Mouse (Mus musculus): Measurements from ENCODE around the gene Prrt4. TPM values are rescaled to one million over a fixed set of nuclear protein-coding genes. Genes with fewer than 3 reads are reported as not detected.

Prrt4 gene
- under 1 TPM; 0.01 to 0.09 TPM for polyA plus RNA-seq (2012; fragmentation: generic; extraction: Trizol)

DNA sequence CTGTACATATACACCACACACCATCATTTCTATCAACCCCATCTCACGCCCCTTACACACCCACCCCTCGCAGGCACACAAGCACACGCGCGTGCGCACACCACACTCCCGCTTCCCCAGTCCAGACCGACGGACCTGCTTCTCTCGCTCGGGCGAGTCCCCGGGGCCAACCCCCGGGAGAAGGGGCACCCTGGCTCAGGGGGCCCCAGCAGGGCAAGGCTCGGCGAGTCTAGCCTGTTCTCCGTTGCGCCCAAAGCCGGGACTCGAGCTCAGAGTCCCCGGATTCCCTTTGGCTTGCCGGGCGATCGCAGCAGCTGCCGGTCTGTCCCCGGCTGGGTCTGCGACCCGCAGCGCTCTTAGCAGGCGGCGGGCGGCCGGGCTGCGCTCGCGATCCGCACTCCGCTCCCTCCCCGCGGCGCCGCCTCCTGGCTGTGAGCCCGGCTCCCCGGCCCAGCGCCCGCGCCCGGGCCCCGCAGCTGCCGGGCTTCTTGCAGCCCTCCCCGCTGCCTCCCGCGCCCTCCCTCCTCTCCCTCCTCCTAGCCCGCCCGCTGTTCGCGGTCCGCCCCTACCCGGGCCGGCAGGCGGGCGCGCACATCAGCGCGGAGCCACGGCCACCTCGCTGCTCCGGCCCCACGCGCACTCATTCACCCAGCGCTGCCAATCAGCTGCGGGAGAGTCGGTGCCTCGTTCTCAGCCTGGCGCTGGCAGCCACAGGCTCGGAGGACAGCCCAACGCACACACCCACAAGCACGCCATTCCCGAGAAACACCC lies at the start of gene Prrt4:
Gene Prrt4, minus strand, starts transcription at position 697 of the 771 bp plus-strand sequence.

DNA sequence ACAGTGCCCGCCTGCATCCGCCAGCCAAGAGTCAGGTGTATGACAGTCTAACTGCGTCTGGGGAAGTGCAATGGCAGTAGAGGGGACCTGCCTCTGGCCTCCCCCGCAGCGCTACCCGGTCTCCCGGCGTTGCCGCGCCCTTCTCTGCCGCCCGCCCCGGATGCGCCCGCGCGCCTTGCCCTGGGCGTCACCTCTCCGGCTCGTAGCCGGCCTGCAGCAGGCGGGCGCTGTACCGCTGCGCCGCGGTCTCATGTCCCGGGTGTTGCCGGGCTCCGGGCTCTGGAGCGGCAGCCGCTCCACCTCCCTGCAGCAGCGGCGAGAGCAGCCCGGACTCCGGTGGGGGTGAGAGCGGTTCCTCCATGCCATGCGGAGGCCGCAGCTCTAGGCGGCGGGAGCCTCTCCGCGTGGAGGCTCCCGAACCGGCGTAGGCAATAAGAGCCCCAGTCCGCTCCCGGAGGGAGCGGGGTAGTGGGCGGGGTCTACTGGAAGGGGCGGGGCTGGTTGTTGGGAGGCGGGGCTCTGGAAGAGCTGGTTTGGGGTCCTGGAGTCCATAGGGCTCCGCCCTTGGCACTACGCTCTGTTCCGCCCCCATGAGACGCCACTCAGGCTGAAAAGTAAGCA lies 36.6 kb upstream of the Prrt4 start, which contains the start of gene Impdh1:
Gene Impdh1, minus strand, starts transcription at position 484 of the 621 bp plus-strand sequence.

DNA sequence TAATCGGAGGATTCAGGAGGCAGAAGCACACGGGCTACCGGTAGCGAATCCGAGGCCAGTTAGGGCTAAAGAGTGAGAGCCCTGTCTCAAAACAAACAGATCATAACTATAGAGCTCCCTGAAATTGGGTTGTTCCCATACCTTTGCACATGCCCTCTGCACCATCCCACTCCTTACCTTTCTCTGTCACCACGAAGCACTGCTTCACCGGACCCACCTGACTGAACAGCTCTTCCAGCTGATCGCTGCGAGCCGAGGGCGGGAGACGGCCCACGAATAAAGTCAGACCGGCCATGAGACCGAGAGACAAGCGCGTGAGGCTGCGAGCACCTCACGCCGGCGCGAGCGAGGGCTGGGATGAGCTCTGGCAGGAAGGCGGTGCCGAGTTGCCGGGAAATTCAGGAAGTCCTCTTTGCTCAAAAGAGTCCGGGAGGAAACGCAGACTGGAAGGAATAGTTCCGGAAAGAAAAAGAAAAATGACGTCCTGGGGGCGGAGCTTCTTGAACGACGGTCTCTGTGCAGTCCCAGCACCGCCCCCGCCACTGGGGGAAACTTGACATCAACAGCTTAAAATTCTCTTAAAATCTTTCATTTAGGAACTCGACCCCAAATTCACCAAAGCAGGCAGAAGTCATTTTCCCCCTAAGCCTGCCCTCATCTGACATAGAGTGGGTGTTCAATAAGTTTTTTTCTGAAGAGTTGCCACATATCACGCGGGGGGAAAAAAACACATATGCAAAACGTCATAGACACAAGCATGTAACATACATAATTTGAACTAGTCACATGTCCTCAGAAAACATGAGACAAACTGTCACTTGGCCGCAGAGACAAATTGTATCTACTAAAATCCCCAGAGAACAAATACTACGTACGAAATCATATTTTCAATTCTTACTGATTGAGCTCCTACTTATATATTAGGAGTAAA lies 14.8 kb downstream of the Prrt4 start, which contains the start of gene Rbm28:
Gene Rbm28, minus strand, starts transcription at position 693 of the 931 bp plus-strand sequence.

Other genes with a start within 250 kb of the Prrt4 start
- gene Lep, start 119.4 kb downstream of the Prrt4 start, polyA plus RNA-seq (2012; fragmentation: generic; extraction: Trizol) = not detected
- gene Rbm28, start 14.6 kb downstream of the Prrt4 start, polyA plus RNA-seq (2012; fragmentation: generic; extraction: Trizol) = 1 to 10 TPM; 2.6 to 8.3 TPM
- 10 to 100 TPM; 26.5 to 46.7 TPM for gene Impdh1, start 36.8 kb upstream of the Prrt4 start, polyA plus RNA-seq (2012; fragmentation: generic; extraction: Trizol)
- 10 to 100 TPM; 12.3 to 17.6 TPM for gene Hilpda, start 92.9 kb upstream of the Prrt4 start, polyA plus RNA-seq (2012; fragmentation: generic; extraction: Trizol)
- under 1 TPM; 0.57 to 0.96 TPM for gene Fam71f2, start 100.0 kb upstream of the Prrt4 start, polyA plus RNA-seq (2012; fragmentation: generic; extraction: Trizol)
- under 1 TPM; 0.70 to 0.89 TPM for gene Fam71f1, start 139.6 kb upstream of the Prrt4 start, polyA plus RNA-seq (2012; fragmentation: generic; extraction: Trizol)
- 100 to 1,000 TPM in 1 of 2 experiments, 10 to 100 TPM in 1; 16.2 to 300 TPM for gene Calu, start 168.5 kb upstream of the Prrt4 start, polyA plus RNA-seq (2012; fragmentation: generic; extraction: Trizol)
- gene Opn1sw, start 208.9 kb upstream of the Prrt4 start, polyA plus RNA-seq (2012; fragmentation: generic; extraction: Trizol) = 1 to 10 TPM in 1 of 2 experiments, under 1 TPM in 1; 0.35 to 2.2 TPM
- gene Ccdc136, start 216.7 kb upstream of the Prrt4 start, polyA plus RNA-seq (2012; fragmentation: generic; extraction: Trizol) = 10 to 100 TPM in 1 of 2 experiments, 1 to 10 TPM in 1; 9.7 to 26.6 TPM